Mouse (Mus musculus) MEL (cell line): ENCODE results near the gene Thbs4. TPM values are rescaled to one million over a fixed set of nuclear protein-coding genes. Genes with fewer than 3 reads are reported as not detected.

Source experiments
- DNase-seq: peaks from one replicate; pipeline ENCODE4 v3.0.0; 2011; ENCODE audit warnings: low read depth, low spot score
- H3K27ac ChIP-seq: 2 replicates; pipeline ENCODE4 v1.5.1; 2012; ENCODE audit warnings: low read depth, mild to moderate bottlenecking, control low read depth, low read length, moderate library complexity; ENCODE audit not compliant: control insufficient read depth
- H3K27me3 ChIP-seq, 2 experiments: fragments of 150-350 bp in 1 of 2; sonication (generic) in 1 of 2; 2 replicates each; pipeline ENCODE4 v1.6.1; 2012; ENCODE audit warnings: low read length in 2 of 2, mild to moderate bottlenecking in 2 of 2, improper control_type of control experiment in 1 of 2, moderate library complexity in 1 of 2; ENCODE audit not compliant: insufficient read depth in 2 of 2, control insufficient read depth in 1 of 2
- H3K36me3 ChIP-seq, 2 experiments: 2 replicates each; pipeline ENCODE4 v1.6.1; 2012 to 2014; ENCODE audit warnings: low read length in 2 of 2, improper control_type of control experiment in 1 of 2, inconsistent platforms in 1 of 2, mild to moderate bottlenecking in 1 of 2; ENCODE audit not compliant: insufficient read depth in 2 of 2, control insufficient read depth in 1 of 2
- H3K4me1 ChIP-seq, 2 experiments: fragments of 150-350 bp in 1 of 2; sonication (generic) in 1 of 2; 2 replicates each; pipeline ENCODE4 v1.6.1; 2012; ENCODE audit warnings: low read length in 2 of 2, improper control_type of control experiment in 1 of 2, mild to moderate bottlenecking in 1 of 2; ENCODE audit not compliant: insufficient read depth in 2 of 2, control insufficient read depth in 1 of 2
- H3K4me3 ChIP-seq, 2 experiments: fragments of 150-350 bp in 1 of 2; sonication (generic) in 1 of 2; 2 replicates each; pipeline ENCODE4 v1.5.1; 2012; ENCODE audit warnings: low read depth in 2 of 2, low read length in 2 of 2, mild to moderate bottlenecking in 2 of 2, moderate library complexity in 2 of 2, control low read depth in 1 of 2, improper control_type of control experiment in 1 of 2; ENCODE audit not compliant: control insufficient read depth in 1 of 2, insufficient read depth in 1 of 2
- H3K79me2 ChIP-seq: 2 replicates; pipeline ENCODE4 v1.6.1; 2012; ENCODE audit warnings: mild to moderate bottlenecking, low read length, moderate library complexity; ENCODE audit not compliant: control insufficient read depth, poor library complexity, insufficient read depth
- H3K9ac ChIP-seq: 2 replicates; pipeline ENCODE4 v1.6.1; 2012; ENCODE audit warnings: low read depth, mild to moderate bottlenecking, control low read depth, low read length, moderate library complexity; ENCODE audit not compliant: control insufficient read depth, poor library complexity, severe bottlenecking
- H3K9me3 ChIP-seq: fragments of 150-350 bp; sonication (generic); replicated peaks from 2 replicates; pipeline ENCODE4 v1.6.1; 2012; ENCODE audit warnings: mild to moderate bottlenecking, low read length, improper control_type of control experiment, moderate library complexity; ENCODE audit not compliant: insufficient read depth
- BHLHE40 ChIP-seq: IDR thresholded peaks from 2 replicates; pipeline ENCODE4 v1.6.1; 2012; ENCODE audit warnings: low read depth, mild to moderate bottlenecking, inconsistent platforms, low read length, improper control_type of control experiment, borderline replicate concordance
- CHD1 ChIP-seq: IDR thresholded peaks from 2 replicates; pipeline ENCODE4 v1.6.1; 2012; ENCODE audit warnings: low read depth, mild to moderate bottlenecking, inconsistent platforms, low read length, improper control_type of control experiment
- CHD2 ChIP-seq: IDR thresholded peaks from 2 replicates; pipeline ENCODE4 v1.6.1; 2011; ENCODE audit warnings: low read length, improper control_type of control experiment
- CTCF ChIP-seq, 3 experiments: IDR thresholded peaks in 2 of 3; conservative IDR thresholded peaks in 1 of 3; 2 replicates each; pipeline ENCODE4 v1.5.1; 2011 to 2012; ENCODE audit warnings: low read length in 3 of 3, low read depth in 2 of 3, mild to moderate bottlenecking in 2 of 3, improper control_type of control experiment in 1 of 3, inconsistent platforms in 1 of 3, mixed read lengths in 1 of 3, moderate library complexity in 1 of 3; ENCODE audit not compliant: control insufficient read depth in 1 of 3, insufficient read depth in 1 of 3, poor library complexity in 1 of 3, severe bottlenecking in 1 of 3
- E2F4 ChIP-seq: IDR thresholded peaks from 2 replicates; pipeline ENCODE4 v1.6.1; 2011; ENCODE audit warnings: low read depth, low read length, improper control_type of control experiment, borderline replicate concordance
- EP300 ChIP-seq, 2 experiments: IDR thresholded peaks; 2 replicates each; pipeline ENCODE4 v1.6.1; 2011; ENCODE audit warnings: improper control_type of control experiment in 2 of 2, low read length in 2 of 2, low read depth in 1 of 2, mild to moderate bottlenecking in 1 of 2
- ETS1 ChIP-seq: IDR thresholded peaks from 2 replicates; pipeline ENCODE4 v1.6.1; 2012; ENCODE audit warnings: low read depth, mild to moderate bottlenecking, inconsistent platforms, low read length, improper control_type of control experiment, moderate library complexity
- GATA1 ChIP-seq: IDR thresholded peaks from 2 replicates; pipeline ENCODE4 v1.6.1; 2011; ENCODE audit warnings: low read depth, low read length, improper control_type of control experiment
- HCFC1 ChIP-seq: IDR thresholded peaks from 2 replicates; pipeline ENCODE4 v1.6.1; 2012; ENCODE audit warnings: low read depth, mild to moderate bottlenecking, inconsistent platforms, low read length, improper control_type of control experiment, moderate library complexity
- JUND ChIP-seq: IDR thresholded peaks from 2 replicates; pipeline ENCODE4 v1.6.1; 2011; ENCODE audit warnings: low read depth, mild to moderate bottlenecking, improper control_type of control experiment, low read length
- MAFK ChIP-seq: IDR thresholded peaks from 2 replicates; pipeline ENCODE4 v1.6.1; 2011; ENCODE audit warnings: low read depth, mild to moderate bottlenecking, low read length, improper control_type of control experiment, borderline replicate concordance
- MAX ChIP-seq: IDR thresholded peaks from 2 replicates; pipeline ENCODE4 v1.6.1; 2011; ENCODE audit warnings: low read length, improper control_type of control experiment
- MEF2A ChIP-seq: IDR thresholded peaks from 2 replicates; pipeline ENCODE4 v1.6.1; 2014; ENCODE audit warnings: low read depth, mild to moderate bottlenecking, inconsistent platforms, low read length, improper control_type of control experiment; ENCODE audit not compliant: poor library complexity, insufficient replicate concordance, severe bottlenecking; ENCODE audit errors: extremely low read depth
- MYC ChIP-seq: IDR thresholded peaks from 2 replicates; pipeline ENCODE4 v1.6.1; 2011; ENCODE audit warnings: low read depth, mild to moderate bottlenecking, low read length, improper control_type of control experiment, moderate library complexity
- NRF1 ChIP-seq: IDR thresholded peaks from 2 replicates; pipeline ENCODE4 v1.6.1; 2014; ENCODE audit warnings: low read depth, mild to moderate bottlenecking, inconsistent platforms, low read length, improper control_type of control experiment, moderate library complexity; ENCODE audit not compliant: poor library complexity, insufficient read depth, severe bottlenecking
- POLR2A ChIP-seq, 2 experiments: IDR thresholded peaks; 2 replicates each; pipeline ENCODE4 v1.6.1; 2011 to 2012; ENCODE audit warnings: low read length in 2 of 2, mild to moderate bottlenecking in 2 of 2, control low read depth in 1 of 2, improper control_type of control experiment in 1 of 2, low read depth in 1 of 2, moderate library complexity in 1 of 2; ENCODE audit not compliant: control insufficient read depth in 1 of 2, insufficient read depth in 1 of 2, poor library complexity in 1 of 2
- POLR2AphosphoS2 ChIP-seq: IDR thresholded peaks from 2 replicates; pipeline ENCODE4 v1.6.1; 2011; ENCODE audit warnings: low read length, improper control_type of control experiment
- RAD21 ChIP-seq: IDR thresholded peaks from 2 replicates; pipeline ENCODE4 v1.6.1; 2011; ENCODE audit warnings: mild to moderate bottlenecking, low read depth, low read length, improper control_type of control experiment
- RCOR1 ChIP-seq: IDR thresholded peaks from 2 replicates; pipeline ENCODE4 v1.6.1; 2012; ENCODE audit warnings: low read depth, mild to moderate bottlenecking, inconsistent platforms, low read length, improper control_type of control experiment
- SIN3A ChIP-seq: IDR thresholded peaks from 2 replicates; pipeline ENCODE4 v1.6.1; 2012; ENCODE audit warnings: low read length, improper control_type of control experiment, inconsistent platforms
- SMC3 ChIP-seq: IDR thresholded peaks from 2 replicates; pipeline ENCODE4 v1.6.1; 2011; ENCODE audit warnings: low read depth, low read length, improper control_type of control experiment
- TBP ChIP-seq: IDR thresholded peaks from 2 replicates; pipeline ENCODE4 v1.8.0; 2011; ENCODE audit warnings: low read depth, low read length, improper control_type of control experiment
- UBTF ChIP-seq: IDR thresholded peaks from 2 replicates; pipeline ENCODE4 v1.6.1; 2012; ENCODE audit warnings: low read depth, mild to moderate bottlenecking, inconsistent platforms, low read length, improper control_type of control experiment, moderate library complexity, borderline replicate concordance; ENCODE audit not compliant: insufficient read depth
- ZC3H11A ChIP-seq: IDR thresholded peaks from 2 replicates; pipeline ENCODE4 v1.6.1; 2012; ENCODE audit warnings: low read depth, mild to moderate bottlenecking, inconsistent platforms, low read length, improper control_type of control experiment
- ZKSCAN1 ChIP-seq: IDR thresholded peaks from 2 replicates; pipeline ENCODE4 v1.6.1; 2012; ENCODE audit warnings: low read depth, mild to moderate bottlenecking, inconsistent platforms, low read length, improper control_type of control experiment, moderate library complexity
- ZMIZ1 ChIP-seq: IDR thresholded peaks from 2 replicates; pipeline ENCODE4 v1.6.1; 2012; ENCODE audit warnings: low read depth, mild to moderate bottlenecking, inconsistent platforms, low read length, improper control_type of control experiment, moderate library complexity
- polyA plus RNA-seq, 2 experiments: library from polyadenylated mRNA; stranded (reverse) in 1 of 2; unstranded in 1 of 2; fragments of >175 nt in 1 of 2; fragments of >200 nt in 1 of 2; gene quantifications; 2 replicates each; pipeline versions ENCODE4 v1.2.1 to v1.2.4; 2012; ENCODE audit warnings: low replicate concordance in 2 of 2, low read depth in 1 of 2; ENCODE audit not compliant: insufficient read length in 2 of 2, insufficient read depth in 1 of 2, missing spikeins in 1 of 2
- total RNA-seq: library from RNA; depleted of rRNA; stranded (reverse); fragments of 300-350 nt; gene quantifications from 2 replicates; pipeline ENCODE4 v1.2.3, GENCODE M21; 2012

Gene Thbs4
- total and polyA plus RNA-seq, 3 experiments: not detected

DNA sequence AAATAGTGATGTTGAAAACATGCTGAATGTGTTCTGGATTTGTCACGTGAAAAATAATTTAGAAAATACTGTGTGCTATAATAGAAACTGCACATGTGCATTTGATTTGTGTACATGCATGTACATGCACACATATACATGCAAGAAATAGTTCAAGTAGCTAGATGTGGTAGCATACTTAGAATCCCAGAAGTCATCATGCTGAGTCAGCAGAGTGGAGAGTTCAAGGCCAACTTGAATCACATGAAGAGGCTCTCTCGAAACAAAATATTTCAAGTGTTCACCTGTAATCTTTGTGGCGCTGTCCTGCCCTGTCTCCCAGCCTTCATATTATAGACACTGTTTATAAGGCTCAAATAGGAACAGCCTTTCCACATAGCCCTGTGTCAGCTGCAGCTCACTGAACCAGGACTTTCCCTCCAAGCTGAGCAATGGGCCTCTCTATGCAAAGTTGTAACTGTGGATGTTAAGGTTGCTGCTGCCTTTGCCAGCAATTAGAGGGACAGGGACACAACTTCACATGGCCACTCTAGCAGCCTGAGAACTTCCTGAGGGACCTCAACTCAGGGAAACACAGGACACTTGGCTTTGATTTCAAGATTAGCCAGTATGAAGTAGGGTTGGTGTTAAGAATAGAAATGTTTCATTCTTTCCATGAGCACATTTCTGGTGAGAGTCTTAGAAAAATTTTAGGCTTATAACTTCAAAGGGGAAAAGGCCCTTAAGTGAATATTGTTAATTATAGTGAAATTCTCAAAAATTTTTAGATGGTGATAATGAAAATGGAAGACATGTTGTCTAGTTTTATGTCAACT is 76.6 kb downstream of the Thbs4 start:
- H3K4me3 ChIP-seq: no peak overlapping the region
- H3K9me3 ChIP-seq: no peaks in the 10 kb centered on the region
- TF ChIP-seq EP300 (IDR thresholded peaks at IDR 0.05; ENCODE audit: low read depth in 1 of 2, low read length in 2 of 2) (no peak), JUND (no peak), MAFK (peak; percentile 92)

DNA sequence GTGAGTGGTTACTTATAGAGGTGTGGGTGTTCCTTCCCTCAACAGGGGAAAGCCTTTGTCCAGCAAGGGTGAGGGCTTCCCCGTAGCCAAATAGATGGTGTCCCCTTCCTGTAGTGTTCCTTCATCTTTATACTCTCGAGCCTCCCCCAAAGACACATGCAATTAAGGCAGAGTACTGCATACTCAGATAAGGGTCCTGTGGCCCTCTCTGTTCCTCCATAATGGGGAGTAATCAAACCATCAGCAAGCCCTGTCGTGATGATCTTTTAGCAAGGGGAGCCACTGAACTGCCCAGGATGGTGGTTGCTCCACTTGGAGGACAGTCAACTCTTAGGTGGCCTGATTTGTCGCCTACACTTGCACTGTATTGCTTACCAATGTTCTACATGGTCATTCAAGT is 82.0 kb downstream of the Thbs4 start:
- Histone ChIP-seq H3K36me3 (no peaks in the 10 kb centered on the region), H3K9ac (no peak overlapping the region), H3K27me3 (no peaks in the 10 kb centered on the region)

More for the DNA sequence above, 76.6 kb downstream of the Thbs4 start:
- peaks cover 0 to 1% of the 10 kb centered on the region in 2 experiments; a peak in 2 of 4 replicates for H3K27me3 ChIP-seq
- H3K9ac ChIP-seq: no peak overlapping the region
- no peaks in the 10 kb centered on the region for H3K4me1 ChIP-seq
- H3K27ac ChIP-seq: no peak overlapping the region
- no peaks in the 10 kb centered on the region for H3K36me3 ChIP-seq
- DNase-seq: no peak
- H3K79me2 ChIP-seq: no peaks in the 10 kb centered on the region

DNA sequence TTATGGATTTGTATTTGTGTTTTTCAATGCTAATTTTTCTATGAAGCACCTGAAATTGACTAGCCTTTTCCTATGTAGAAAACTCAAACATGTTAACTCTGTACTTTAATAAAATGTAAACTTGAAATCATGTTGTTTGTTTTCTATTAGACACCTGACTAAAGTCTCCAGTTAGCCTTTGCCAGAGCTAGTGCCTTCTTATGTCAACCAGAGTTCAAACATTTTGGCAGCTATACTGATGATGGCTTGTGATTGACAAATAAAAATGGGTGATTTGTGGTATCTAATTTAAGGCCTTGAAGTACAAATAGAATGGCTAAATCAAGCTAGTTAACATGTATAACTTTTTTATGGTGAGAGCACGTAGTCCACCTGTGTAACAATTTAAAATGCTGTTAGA is 82.8 kb downstream of the Thbs4 start:
- no peak overlapping the region for H3K27ac ChIP-seq
- TF ChIP-seq MAX (no peak), CHD2 (no peak), E2F4 (no peak), POLR2A (IDR thresholded peaks at IDR 0.05; ENCODE audit: control insufficient read depth in 1 of 2, insufficient read depth in 1 of 2, low read depth in 1 of 2, low read length in 2 of 2, poor library complexity in 1 of 2) (no peak), GATA1 (no peak), RAD21 (no peak), TBP (no peak), POLR2AphosphoS2 (no peak), SIN3A (no peak), ZKSCAN1 (no peak), ETS1 (no peak), SMC3 (no peak), CHD1 (no peak), BHLHE40 (no peak), EP300 (IDR thresholded peaks at IDR 0.05; ENCODE audit: low read depth in 1 of 2, low read length in 2 of 2) (no peak), MEF2A (no peak), CTCF (IDR thresholded peaks at IDR 0.05 in 2 of 3, conservative IDR thresholded peaks at IDR 0.05 in 1 of 3; ENCODE audit: control insufficient read depth in 1 of 3, insufficient read depth in 1 of 3, low read depth in 2 of 3, low read length in 3 of 3, poor library complexity in 1 of 3, severe bottlenecking in 1 of 3) (no peak), MAFK (no peak), ZMIZ1 (no peak)
- H3K36me3 ChIP-seq: no peaks in the 10 kb centered on the region
- no peaks in the 10 kb centered on the region for H3K4me1 ChIP-seq
- no peaks in the 10 kb centered on the region for H3K9me3 ChIP-seq
- DNase-seq: no peak
- H3K79me2 ChIP-seq: no peaks in the 10 kb centered on the region
- no peak overlapping the region for H3K4me3 ChIP-seq
- no peak overlapping the region for H3K9ac ChIP-seq
- H3K27me3 ChIP-seq: no peaks in the 10 kb centered on the region

More for the DNA sequence above, 82.0 kb downstream of the Thbs4 start:
- peak; percentile 18 for DNase-seq
- Histone ChIP-seq H3K4me1 (no peaks in the 10 kb centered on the region), H3K79me2 (no peaks in the 10 kb centered on the region), H3K27ac (no peak overlapping the region), H3K9me3 (no peaks in the 10 kb centered on the region), H3K4me3 (no peak overlapping the region)
- no peak for TF ChIP-seq ZC3H11A
- no peak for TF ChIP-seq ETS1
- TF ChIP-seq HCFC1: no peak
- TF ChIP-seq UBTF: no peak
- TF ChIP-seq CTCF (IDR thresholded peaks at IDR 0.05 in 2 of 3, conservative IDR thresholded peaks at IDR 0.05 in 1 of 3; ENCODE audit: control insufficient read depth in 1 of 3, insufficient read depth in 1 of 3, low read depth in 2 of 3, low read length in 3 of 3, poor library complexity in 1 of 3, severe bottlenecking in 1 of 3): no peak
- TF ChIP-seq SMC3: no peak
- no peak for TF ChIP-seq POLR2A (IDR thresholded peaks at IDR 0.05; ENCODE audit: control insufficient read depth in 1 of 2, insufficient read depth in 1 of 2, low read depth in 1 of 2, low read length in 2 of 2, poor library complexity in 1 of 2)
- no peak for TF ChIP-seq MYC
- no peak for TF ChIP-seq NRF1
- no peak for TF ChIP-seq GATA1
- TF ChIP-seq MAFK: no peak
- no peak for TF ChIP-seq RCOR1
